Comparison of ENCODE assay signal across 8 mouse cellular contexts in genomic region chr5:143053132-143053972, GRCm38 (mm10). TPM values are rescaled to one million over a fixed set of nuclear protein-coding genes. Genes with fewer than 3 reads are reported as not detected.
DNase-seq lines count a peak whose midpoint lies in the region; ATAC-seq lines count a peak whose summit lies in the region.

No protein-coding gene starts in this region.

- H3K4me2 ChIP-seq in heart, embryonic 13.5 days: peak overlapping the region; percentile 19
- no peak overlapping the region for H3K4me2 ChIP-seq in midbrain, embryonic 13.5 days (replicated peaks)

- H3K27me3 ChIP-seq in heart, embryonic 13.5 days (replicated peaks): no peaks in the 10 kb centered on the region
- no peaks in the 10 kb centered on the region for H3K27me3 ChIP-seq in midbrain, embryonic 13.5 days

- DNase-seq in heart, adult 8-10 months (ENCODE audit: low spot score): no peak
- DNase-seq in layer of hippocampus, adult 8-10 months (ENCODE audit: low spot score in 2 of 2): peak; percentile 67 to 73
- no peak for DNase-seq in gastrocnemius, adult 8-10 months (ENCODE audit: low spot score in 2 of 2)
- no peak for DNase-seq in embryo, embryonic 11 days
- DNase-seq in adrenal gland, postnatal 36 days: no peak

- 0 out of 2 replicates have a peak, but pooled peaks have one; percentile 8 for ATAC-seq in heart, embryonic 13.5 days (ENCODE audit: extremely low read depth, insufficient number of reproducible peaks, low FRiP score, low TSS enrichment)
- peak; percentile 73; the same call in 1 of the 2 replicates for ATAC-seq in midbrain, embryonic 13.5 days

- peak overlapping the region; percentile 89 for H3K27ac ChIP-seq in heart, embryonic 13.5 days (replicated peaks)
- peak overlapping the region; percentile 38 for H3K27ac ChIP-seq in brown adipose tissue, adult 24 weeks (replicated peaks; ENCODE audit: low read depth, low read length)
- peak overlapping the region; percentile 71 for H3K27ac ChIP-seq in midbrain, embryonic 13.5 days

- peaks cover 95% of the 10 kb centered on the region for H3K4me1 ChIP-seq in heart, embryonic 13.5 days
- peaks cover 24% of the 10 kb centered on the region for H3K4me1 ChIP-seq in brown adipose tissue, adult 24 weeks (ENCODE audit: control insufficient read depth, insufficient read depth, insufficient read length, low read length)
- H3K4me1 ChIP-seq in midbrain, embryonic 13.5 days (replicated peaks): peaks cover 59% of the 10 kb centered on the region

- H3K9ac ChIP-seq in heart, embryonic 13.5 days: peak overlapping the region; percentile 68
- peak overlapping the region; percentile 36 for H3K9ac ChIP-seq in midbrain, embryonic 13.5 days (replicated peaks)

- no peak overlapping the region for H3K4me3 ChIP-seq in heart, embryonic 13.5 days
- H3K4me3 ChIP-seq in brown adipose tissue, adult 24 weeks (ENCODE audit: insufficient read depth, low read depth, low read length): no peak overlapping the region
- H3K4me3 ChIP-seq in midbrain, embryonic 13.5 days (replicated peaks): no peak overlapping the region

- H3K36me3 ChIP-seq in heart, embryonic 13.5 days: peaks cover 24% of the 10 kb centered on the region
- peaks cover 18% of the 10 kb centered on the region; the same call in 1 of the 2 replicates for H3K36me3 ChIP-seq in midbrain, embryonic 13.5 days

- no peaks in the 10 kb centered on the region for H3K9me3 ChIP-seq in heart, embryonic 13.5 days
- no peaks in the 10 kb centered on the region for H3K9me3 ChIP-seq in midbrain, embryonic 13.5 days

- 38% methylated on average over 5 of the region's 5 CpGs for WGBS in heart, embryonic 13.5 days
- 40% methylated on average over 5 of the region's 5 CpGs for WGBS in midbrain, embryonic 13.5 days

RNA-seq across cellular contexts. Expression of gene Rnf216, which starts 59.4 kb away (rescaled TPM):
- polyA plus RNA-seq in heart, embryonic 13.5 days (2015; fragmentation: Nextera tagmentation; extraction: Ambion mirVana): 24.6 and 25.1 TPM in 2 replicates
- total RNA-seq in heart, adult 8-10 months (2022): 10 to 100 TPM; 22.2 to 24.3 (median 24.0) TPM
- polyA plus RNA-seq in brown adipose tissue, adult 24 weeks (2012; ENCODE audit: insufficient read depth, insufficient read length, missing spikeins): 12.5 and 14.6 TPM in 2 replicates
- total RNA-seq in layer of hippocampus, adult 8-10 months (2022): 10 to 100 TPM; 44.7 to 51.3 (median 47.7) TPM
- polyA plus RNA-seq in midbrain, embryonic 13.5 days (2015; fragmentation: Nextera tagmentation; extraction: Ambion mirVana): 34.9 and 36.9 TPM in 2 replicates
- 10 to 100 TPM; 16.3 to 18.1 (median 17.9) TPM for total RNA-seq in gastrocnemius, adult 8-10 months (2022)
- 10 to 100 TPM; 38.4 to 48.7 TPM for total RNA-seq in adrenal gland, postnatal 36 days (2021)

Comparison
In these comparisons a context has a peak if more than half of its experiments do, and no peak if none do; other contexts are left out.
1. H3K27ac ChIP-seq: peak in every context shown above with its lines; median percentile 89 in heart, embryonic 13.5 days; 71 in midbrain, embryonic 13.5 days; 38 in brown adipose tissue, adult 24 weeks.
2. DNase-seq: peak in layer of hippocampus, adult 8-10 months (2 of 2); none in heart, adult 8-10 months (single experiment), gastrocnemius, adult 8-10 months (0 of 2), embryo, embryonic 11 days (single experiment) and adrenal gland, postnatal 36 days (0 of 2).